Mouse (Mus musculus): Measurements from ENCODE around the gene Slc22a14.

DNA sequence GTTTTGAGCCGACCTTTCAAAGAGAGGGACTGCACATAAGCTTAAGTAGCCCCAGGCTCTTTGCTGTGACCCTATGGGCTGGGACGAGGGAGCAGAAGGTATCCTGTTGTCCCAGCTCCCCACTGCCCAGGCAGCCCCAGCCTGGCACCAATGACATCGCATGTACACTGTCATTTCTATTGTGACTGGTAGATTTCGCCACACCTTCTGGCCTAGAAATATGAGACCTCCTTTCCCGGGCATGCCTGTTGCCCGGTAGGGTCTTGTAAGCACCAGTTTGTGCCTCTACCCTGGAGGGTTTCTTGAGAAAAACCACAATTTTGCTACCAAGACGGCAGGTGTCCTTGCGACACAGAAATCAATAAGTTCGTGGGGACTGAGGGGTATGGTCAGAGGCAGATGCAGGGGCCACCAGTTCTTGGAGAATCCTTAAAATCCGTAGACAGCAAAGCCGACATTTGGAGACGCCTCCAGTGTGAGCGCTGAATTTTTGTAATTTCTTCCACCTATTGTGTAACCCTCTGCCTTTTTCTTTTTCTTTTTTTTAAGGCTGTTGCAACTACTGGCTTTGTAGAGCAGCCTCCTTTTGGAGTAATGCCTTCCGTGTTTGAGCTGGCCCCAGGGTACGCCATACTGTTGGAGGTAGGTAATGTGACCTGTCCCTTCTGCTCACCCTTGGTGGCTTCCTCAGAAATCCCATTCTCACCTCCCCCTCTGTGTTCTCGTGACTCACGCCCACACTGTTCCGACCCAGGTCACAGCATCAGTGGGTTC is 242.6 kb downstream of the Slc22a14 start:
- no peak for TF ChIP-seq MAFK (IDR thresholded peaks at IDR 0.05; ENCODE audit: insufficient read depth, low read depth, low read length)
- TF ChIP-seq CHD2 (IDR thresholded peaks at IDR 0.05; ENCODE audit: low read depth, low read length) = no peak
- TF ChIP-seq ZNF384 (IDR thresholded peaks at IDR 0.05; ENCODE audit: low read depth, low read length) = no peak
- no peak for TF ChIP-seq ZC3H11A (IDR thresholded peaks at IDR 0.05; ENCODE audit: borderline replicate concordance, low read depth, low read length)
- no peak for TF ChIP-seq HCFC1 (IDR thresholded peaks at IDR 0.05; ENCODE audit: borderline replicate concordance, insufficient read depth, low read length)
